8 mouse cellular contexts compared by ENCODE assay signal in the genomic region with DNA sequence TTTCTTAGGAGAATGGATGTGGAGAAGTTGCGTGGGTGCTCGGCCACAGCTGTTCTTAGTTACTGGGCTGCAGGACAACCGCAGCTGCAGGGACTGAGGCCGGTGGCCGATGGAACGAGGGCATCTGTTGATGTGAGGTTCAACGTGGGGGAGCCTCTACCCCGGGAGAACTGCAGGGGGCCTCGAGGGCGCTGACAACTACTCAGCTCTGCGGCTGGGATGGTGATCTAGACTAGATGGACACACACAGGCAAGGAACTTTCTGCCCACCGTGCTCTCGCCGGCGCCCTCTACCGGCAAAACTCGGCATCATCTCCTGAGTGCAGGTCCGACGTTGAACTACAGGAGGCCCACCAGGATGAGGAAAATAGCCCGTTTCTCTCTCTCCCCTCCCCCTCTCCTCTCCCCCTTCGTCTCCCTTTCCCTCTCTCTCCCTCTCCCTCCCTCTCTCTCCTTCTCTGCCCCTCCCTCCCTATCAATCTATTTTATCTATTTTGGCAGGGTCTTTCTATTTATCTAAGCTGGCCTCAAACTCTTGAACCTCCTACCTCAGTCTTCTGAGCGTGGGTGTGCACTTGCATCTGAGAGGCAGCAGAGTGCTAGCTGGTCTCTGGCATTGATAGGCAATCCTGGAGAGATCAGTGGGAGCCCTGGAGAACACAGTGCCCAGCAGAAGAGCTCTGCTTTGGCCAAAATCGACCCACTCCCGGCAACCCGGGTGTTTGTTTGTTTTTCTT. TPM values are rescaled to one million over a fixed set of nuclear protein-coding genes. Genes with fewer than 3 reads are reported as not detected.
DNase-seq lines count a peak whose midpoint lies in the region; ATAC-seq lines count a peak whose summit lies in the region.

No protein-coding gene starts in this region.

- ATAC-seq in CD4-positive, CD25-positive, alpha-beta regulatory T cell, adult 4 months = peak; percentile 87
- ATAC-seq in erythroblast, adult 5-6 weeks (replicated peaks; ENCODE audit: low FRiP score, poor library complexity, severe bottlenecking) = peak; percentile 64
- peak; percentile 52; the same call in 1 of the 2 replicates for ATAC-seq in heart, embryonic 13.5 days (ENCODE audit: extremely low read depth, insufficient number of reproducible peaks, low FRiP score, low TSS enrichment)
- peak; percentile 72 for ATAC-seq in kidney, embryonic 16.5 days (ENCODE audit: low FRiP score, low TSS enrichment)
- ATAC-seq in stomach, embryonic 14.5 days (ENCODE audit: insufficient number of reproducible peaks, insufficient read depth, low FRiP score, low read depth) = peak; percentile 53; the same call in 1 of the 2 replicates

- peak; percentile 82 for DNase-seq in brain, adult 2 months (ENCODE audit: low read depth, low spot score)
- DNase-seq in liver = peak; percentile 94
- peak; percentile 91 for DNase-seq in naive thymus-derived CD4-positive, alpha-beta T cell, adult 2 months (ENCODE audit: low read depth)

- no peak overlapping the region for H3K27ac ChIP-seq in heart, embryonic 13.5 days (replicated peaks)
- peak overlapping the region; percentile 65 for H3K27ac ChIP-seq in kidney, embryonic 16.5 days (ENCODE audit: low read length)
- no peak overlapping the region for H3K27ac ChIP-seq in stomach, embryonic 14.5 days (ENCODE audit: low read length)

- no peaks in the 10 kb centered on the region for H3K9me3 ChIP-seq in heart, embryonic 13.5 days
- no peaks in the 10 kb centered on the region for H3K9me3 ChIP-seq in kidney, embryonic 16.5 days (ENCODE audit: low read length)
- H3K9me3 ChIP-seq in stomach, embryonic 14.5 days (ENCODE audit: control insufficient read depth, low read depth, low read length) = no peaks in the 10 kb centered on the region

- H3K4me1 ChIP-seq in heart, embryonic 13.5 days = peaks cover 41% of the 10 kb centered on the region
- H3K4me1 ChIP-seq in kidney, embryonic 16.5 days (ENCODE audit: insufficient read depth, low read length) = peaks cover 31% of the 10 kb centered on the region
- H3K4me1 ChIP-seq in stomach, embryonic 14.5 days (ENCODE audit: control insufficient read depth, insufficient read depth, low read length) = peaks cover 17% of the 10 kb centered on the region; the same call in 1 of the 2 replicates

- H3K4me2 ChIP-seq in heart, embryonic 13.5 days = peak overlapping the region; percentile 46
- H3K4me2 ChIP-seq in kidney, embryonic 16.5 days (replicated peaks; ENCODE audit: low read depth, low read length) = 0 out of 2 replicates have a peak overlapping the region, but pooled peaks have one; percentile 2
- H3K4me2 ChIP-seq in stomach, embryonic 14.5 days (replicated peaks; ENCODE audit: low read depth, low read length) = peak overlapping the region; percentile 29; the same call in 1 of the 2 replicates

- 16% methylated on average over 25 of the region's 25 CpGs for WGBS in heart, embryonic 13.5 days
- WGBS in kidney, embryonic 16.5 days = 15% methylated on average over 25 of the region's 25 CpGs
- WGBS in stomach, embryonic 14.5 days = 15% methylated on average over 25 of the region's 25 CpGs

- H3K36me3 ChIP-seq in heart, embryonic 13.5 days = no peaks in the 10 kb centered on the region
- H3K36me3 ChIP-seq in kidney, embryonic 16.5 days (ENCODE audit: insufficient read depth, low read length) = no peaks in the 10 kb centered on the region
- no peaks in the 10 kb centered on the region for H3K36me3 ChIP-seq in stomach, embryonic 14.5 days (ENCODE audit: control insufficient read depth, insufficient read depth, low read length)

- no peaks in the 10 kb centered on the region for H3K27me3 ChIP-seq in heart, embryonic 13.5 days (replicated peaks)
- H3K27me3 ChIP-seq in kidney, embryonic 16.5 days (ENCODE audit: insufficient read depth, low read length) = no peaks in the 10 kb centered on the region
- H3K27me3 ChIP-seq in stomach, embryonic 14.5 days (ENCODE audit: control insufficient read depth, insufficient read depth, low read length) = no peaks in the 10 kb centered on the region

- no peak overlapping the region for H3K4me3 ChIP-seq in heart, embryonic 13.5 days
- H3K4me3 ChIP-seq in kidney, embryonic 16.5 days (ENCODE audit: low read length) = no peak overlapping the region
- no peak overlapping the region for H3K4me3 ChIP-seq in stomach, embryonic 14.5 days (ENCODE audit: low read depth, low read length)

- no peak overlapping the region for H3K9ac ChIP-seq in heart, embryonic 13.5 days
- H3K9ac ChIP-seq in kidney, embryonic 16.5 days (replicated peaks; ENCODE audit: low read length) = no peak overlapping the region; the same call in 1 of the 2 replicates
- H3K9ac ChIP-seq in stomach, embryonic 14.5 days (replicated peaks; ENCODE audit: low read depth, low read length) = no peak overlapping the region

RNA-seq across cellular contexts. Expression of gene Cox4i2, which starts 12.6 kb away (rescaled TPM):
- polyA plus RNA-seq in CD4-positive, CD25-positive, alpha-beta regulatory T cell, adult 4 months (2017; shearing (Covaris generic)) = under 1 TPM in 1 of 2 experiments, not detected in 1; 0.46 TPM
- total RNA-seq in erythroblast, adult 5-6 weeks (2015; ENCODE audit: low replicate concordance) = not detected in 2 replicates
- not detected in 2 replicates for total RNA-seq in erythroblast, adult 5-6 weeks (2017; ENCODE audit: low replicate concordance)
- 11.8 and 13.4 TPM in 2 replicates for polyA plus RNA-seq in heart, embryonic 13.5 days (2015; fragmentation: Nextera tagmentation; extraction: Ambion mirVana)
- polyA plus RNA-seq in kidney, embryonic 16.5 days (2015; fragmentation: Nextera tagmentation; extraction: Ambion mirVana) = 19.6 and 22.1 TPM in 2 replicates
- 18.4 and 21.7 TPM in 2 replicates for polyA plus RNA-seq in stomach, embryonic 14.5 days (2014; fragmentation: Nextera tagmentation; extraction: Ambion mirVana)

RNA-seq across cellular contexts. Expression of gene Id1, which starts 30.5 kb away (rescaled TPM):
- polyA plus RNA-seq in CD4-positive, CD25-positive, alpha-beta regulatory T cell, adult 4 months (2017; shearing (Covaris generic)) = under 1 TPM; 0.75 to 0.82 TPM
- total RNA-seq in erythroblast, adult 5-6 weeks (2015; ENCODE audit: low replicate concordance) = 3.6 TPM in 1 of 2 replicates, not detected in the other
- 3.7 and 4.5 TPM in 2 replicates for total RNA-seq in erythroblast, adult 5-6 weeks (2017; ENCODE audit: low replicate concordance)
- polyA plus RNA-seq in heart, embryonic 13.5 days (2015; fragmentation: Nextera tagmentation; extraction: Ambion mirVana) = 56.7 and 58.8 TPM in 2 replicates
- 139 and 151 TPM in 2 replicates for polyA plus RNA-seq in kidney, embryonic 16.5 days (2015; fragmentation: Nextera tagmentation; extraction: Ambion mirVana)
- polyA plus RNA-seq in stomach, embryonic 14.5 days (2014; fragmentation: Nextera tagmentation; extraction: Ambion mirVana) = 147 and 150 TPM in 2 replicates

Comparison
In these comparisons a context has a peak if more than half of its experiments do, and no peak if none do; other contexts are left out.
1. RNA of gene Id1, which starts 30.5 kb away (polyA plus RNA-seq): 147 to 150 TPM in stomach, embryonic 14.5 days, 139 to 151 TPM in kidney, embryonic 16.5 days and 56.7 to 58.8 TPM in heart, embryonic 13.5 days; 0.75 to 0.82 TPM in CD4-positive, CD25-positive, alpha-beta regulatory T cell, adult 4 months; every median in the first group is over 10 times any median in the second.
2. Peak in every context shown above with its lines, with median percentiles within 50 percentile points of each other: ATAC-seq, DNase-seq and H3K4me2 ChIP-seq.